Mouse (Mus musculus): ENCODE measurements at regions not wholly inside any gene's neighbourhood (a gene's known extent, or its start where the extent isn't known, plus 50 kb on each side); places are given as distances from the start of the nearest gene placed in this dataset.
A peak's percentile ranks its signal among the peaks of the same experiment; 100 is the strongest.

GRCm38 (mm10) chr2:52804106-52804825 is 53.4 kb upstream of the Fmnl2 start:
- DNase-seq (ENCODE audit: low read depth, low spot score), result peak; percentile 20

GRCm38 (mm10) chr2:52804826-52805149 is 52.9 kb upstream of the Fmnl2 start:
- no peak for DNase-seq (ENCODE audit: low read depth, low spot score)

GRCm38 (mm10) chr2:52807826-52808225 is 49.8 kb upstream of the Fmnl2 start:
- DNase-seq (ENCODE audit: low read depth, low spot score), result no peak

All from brain, adult 2 months (tissue).